Mouse (Mus musculus) retina, postnatal 1 day (tissue): Measurements from ENCODE around the gene Dclk1.
"Not testable (repeated sequence)": the region's sequence is repeated elsewhere in the genome, so short reads cannot be mapped to it uniquely, and the experiment has no call there.

ENCODE experiments used
- DNase-seq: peaks from one replicate; pipeline ENCODE4 v3.0.0-alpha.2; 2012

Dclk1 gene

DNA sequence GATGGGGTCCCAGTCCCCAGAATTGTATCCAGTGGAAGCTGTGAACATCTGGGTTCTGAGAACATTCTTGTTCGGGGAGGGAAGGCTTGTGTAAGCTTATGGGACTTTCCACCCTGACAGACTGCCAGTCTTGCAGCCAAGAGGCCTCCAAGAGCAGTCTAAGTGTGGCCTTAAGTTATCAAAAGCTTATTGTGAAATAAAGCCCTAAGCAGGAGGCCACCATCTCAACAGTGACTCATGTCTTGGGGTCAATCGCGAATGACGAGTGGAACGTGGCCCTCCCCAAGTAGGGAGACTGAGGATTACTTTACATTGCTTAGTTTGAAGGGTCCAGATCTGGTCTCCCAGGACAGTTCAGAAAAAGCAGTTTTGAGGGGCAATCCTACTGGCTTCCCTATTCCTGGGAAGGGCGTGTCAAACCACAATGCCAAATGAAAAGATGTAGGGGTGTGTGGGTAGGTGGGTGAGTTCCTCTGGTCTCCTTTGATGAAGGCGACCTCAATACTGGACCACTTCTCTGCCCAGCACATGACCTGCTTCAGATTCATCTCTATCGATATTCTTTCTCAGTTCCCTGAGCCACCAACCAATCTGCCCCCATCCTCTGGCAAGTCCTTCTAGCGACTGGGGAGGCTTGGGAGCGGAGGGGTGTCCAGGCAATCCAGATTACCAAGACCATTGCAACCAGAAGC, at the start of gene Dclk1:
Dclk1 (plus strand) TSS at position 635 of the 692 bp plus-strand sequence.
- no peak for DNase-seq

DNA sequence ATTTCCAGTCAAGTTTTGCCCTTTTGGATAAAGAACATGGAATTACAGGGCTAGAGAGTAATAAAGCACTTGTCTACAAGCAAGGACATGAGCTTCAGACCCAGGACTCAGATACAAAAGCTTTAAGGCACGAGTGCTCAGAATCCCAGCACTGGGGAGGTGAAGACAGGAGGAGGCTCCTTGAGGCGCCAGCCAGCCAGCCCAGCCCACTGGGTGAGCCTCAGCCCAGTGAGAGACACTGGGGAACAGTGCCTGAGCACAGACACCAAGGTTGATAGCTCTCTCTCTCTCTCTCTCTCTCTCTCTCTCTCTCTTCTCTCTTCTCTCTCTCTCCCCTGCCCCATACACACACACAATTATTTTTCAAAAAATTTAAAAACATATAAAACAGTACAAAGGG, 48.8 kb upstream of the Dclk1 start:
- DNase-seq = no peak

DNA sequence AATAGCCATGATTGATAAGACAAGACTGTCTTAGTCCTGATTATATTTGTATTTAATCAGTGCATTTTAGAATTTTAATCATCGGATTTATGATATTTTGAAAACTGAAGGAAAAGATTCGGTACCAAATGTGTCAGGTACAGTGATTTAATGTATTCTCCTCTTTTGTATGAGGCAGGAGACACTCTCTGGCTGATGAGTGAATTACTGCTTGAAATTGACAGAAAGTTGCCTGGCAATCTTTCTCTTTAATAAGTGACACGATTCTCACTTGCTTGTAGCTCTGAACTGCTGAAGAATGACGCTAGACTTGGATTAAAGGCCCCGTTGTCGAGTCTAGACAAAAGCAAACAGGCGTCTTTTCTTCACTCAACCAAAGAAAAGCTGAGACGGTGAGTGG, 47.4 kb upstream of the Dclk1 start:
- no peak for DNase-seq

DNA sequence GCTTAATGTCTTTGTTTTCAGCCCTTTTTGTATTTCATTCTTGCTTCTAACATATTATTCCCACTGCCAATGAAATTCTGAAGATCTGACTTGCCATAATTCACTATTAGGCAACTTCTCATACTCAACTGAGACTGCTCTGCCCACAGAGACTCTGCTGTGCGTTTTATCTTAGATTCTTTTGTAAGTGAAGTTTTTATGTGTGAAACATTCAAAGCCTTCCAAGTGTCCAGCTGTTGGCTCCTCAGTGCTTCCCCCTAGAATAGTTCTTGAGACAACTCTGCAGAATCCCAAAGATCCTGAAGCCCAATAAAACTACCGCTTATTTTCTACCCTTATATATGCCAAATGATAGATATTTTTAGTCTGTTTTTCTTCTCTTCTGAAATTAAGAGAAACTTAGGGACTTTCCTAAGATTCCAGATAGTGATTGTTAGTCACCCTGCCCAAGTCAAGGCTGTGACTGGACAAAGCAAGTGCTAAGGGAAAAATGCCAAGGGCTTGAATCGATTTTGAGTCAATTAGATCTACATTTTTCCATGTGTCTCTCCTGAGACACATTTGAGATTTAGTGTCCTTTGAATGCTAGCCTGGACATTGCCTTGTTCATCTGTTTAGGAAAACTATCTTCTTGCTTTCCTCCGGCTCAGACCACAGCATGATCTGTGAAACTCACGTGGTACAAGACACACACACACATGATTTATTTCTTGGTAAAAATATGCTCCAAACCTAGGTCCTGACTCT, 46.4 kb upstream of the Dclk1 start:
- no peak for DNase-seq

DNA sequence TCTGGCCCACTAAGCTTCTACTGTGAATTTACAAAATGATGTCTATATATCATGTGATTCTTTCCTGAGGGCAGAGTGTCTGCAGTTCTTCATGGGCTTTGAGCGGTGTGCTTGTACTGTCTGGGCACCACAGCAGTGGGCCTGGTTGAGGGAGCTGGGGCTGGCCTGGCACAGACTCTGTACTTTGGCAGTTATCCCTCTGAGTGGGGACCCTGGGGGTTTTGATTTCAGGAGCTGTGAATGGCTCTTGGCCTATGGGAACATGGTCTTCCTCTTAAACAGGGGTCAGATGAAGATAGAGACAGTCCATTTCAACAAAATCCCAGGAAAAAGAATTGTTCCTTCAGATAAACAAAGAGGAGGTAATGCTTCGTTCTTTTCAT, 45.8 kb upstream of the Dclk1 start:
- no peak for DNase-seq

DNA sequence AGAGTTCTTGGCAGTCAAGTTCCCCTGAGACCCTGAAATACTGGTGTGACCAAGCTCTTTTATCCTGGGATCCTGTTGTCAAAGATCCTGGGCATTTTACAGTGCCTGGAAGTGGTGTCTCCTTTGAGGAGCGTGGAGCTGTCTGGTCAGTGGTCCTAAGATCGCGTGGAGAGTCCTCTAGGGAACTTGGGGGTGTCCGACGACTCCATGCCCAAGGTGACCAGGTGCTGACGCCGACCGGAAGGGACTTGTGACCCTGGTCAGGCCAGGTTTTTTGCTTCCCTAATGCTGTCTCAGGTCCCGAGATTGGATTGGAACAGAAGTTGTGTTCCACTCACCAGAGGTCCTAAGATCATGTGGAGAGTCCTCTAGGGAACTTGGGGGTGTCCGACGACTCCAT, 38.5 kb upstream of the Dclk1 start:
- DNase-seq = not testable (repeated sequence)

DNA sequence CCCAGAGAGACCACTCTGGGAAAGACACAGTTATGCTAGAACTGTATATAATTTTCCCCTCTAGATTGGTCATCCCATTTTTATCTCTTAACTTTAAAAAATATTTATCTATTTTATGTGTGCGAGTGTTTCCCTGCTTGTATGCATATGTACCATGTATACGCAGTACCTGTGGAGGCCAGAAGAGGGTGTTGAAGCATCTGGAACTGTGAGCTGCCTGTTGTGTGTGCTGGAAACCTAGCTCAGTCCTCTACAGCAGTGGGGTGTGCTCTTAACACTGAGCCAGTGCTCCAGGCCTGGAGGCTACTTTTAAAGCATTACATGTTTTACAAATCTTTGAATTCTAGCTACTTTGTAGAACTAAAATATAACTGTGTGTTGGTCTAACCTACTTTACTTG, 35.8 kb upstream of the Dclk1 start:
- no peak for DNase-seq

DNA sequence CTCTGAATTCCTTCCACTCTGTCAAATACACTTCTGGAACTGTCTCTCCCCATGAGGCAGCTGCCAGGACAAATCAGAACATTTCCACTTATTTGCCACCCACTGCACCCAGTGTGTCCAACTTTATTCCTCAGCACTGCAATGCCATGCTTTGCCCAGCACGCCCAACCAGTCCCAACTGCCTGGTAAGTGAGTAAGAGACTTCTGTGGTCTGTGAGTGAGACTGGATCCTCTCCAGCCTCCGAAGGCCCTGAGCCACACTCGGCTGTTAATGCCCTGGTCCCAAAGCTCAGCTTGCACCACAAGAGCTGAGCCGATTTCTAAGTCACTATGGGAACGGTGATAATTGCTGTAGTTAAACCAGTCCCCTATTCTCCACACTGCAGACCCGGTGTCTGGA, 34.5 kb upstream of the Dclk1 start:
- DNase-seq = peak; percentile 37

DNA sequence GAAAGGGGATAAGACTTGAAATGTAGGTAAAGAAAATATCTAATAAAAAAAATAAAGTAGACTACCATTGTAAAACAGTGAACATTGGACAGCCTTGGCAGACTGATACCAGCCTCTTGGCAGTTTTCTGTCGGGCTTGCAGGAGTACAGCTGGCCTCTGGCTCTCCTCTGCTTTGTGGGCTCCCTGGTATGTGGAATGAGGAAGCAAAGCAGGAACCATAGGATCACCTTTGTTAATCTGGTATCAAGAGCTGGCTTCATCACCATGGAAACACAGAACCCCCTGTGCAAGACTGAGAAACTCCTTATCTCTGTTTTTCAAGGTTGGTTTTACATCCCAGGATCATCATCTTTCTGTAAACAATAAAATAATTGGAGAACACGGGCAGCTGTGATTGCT, 29.9 kb upstream of the Dclk1 start:
- DNase-seq = no peak

DNA sequence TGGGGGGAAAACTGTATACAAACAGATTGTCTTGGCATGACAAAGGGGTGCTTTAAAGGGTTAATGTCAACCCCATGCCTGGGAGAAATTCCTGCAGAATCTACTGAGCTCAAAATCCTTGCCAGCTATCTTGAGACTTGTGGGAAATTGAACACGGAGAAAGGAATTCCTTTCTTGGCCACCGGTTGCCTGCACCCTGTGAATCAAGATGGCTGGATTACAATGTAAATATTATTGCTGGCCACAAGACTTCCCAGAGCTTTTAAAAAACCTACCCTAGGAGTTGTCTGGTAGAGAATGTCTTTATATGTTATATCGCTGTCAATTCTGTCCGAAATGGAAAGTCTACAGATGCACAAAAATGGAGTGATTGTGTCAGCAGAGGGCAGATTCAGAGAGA, 28.4 kb upstream of the Dclk1 start:
- DNase-seq = no peak

DNA sequence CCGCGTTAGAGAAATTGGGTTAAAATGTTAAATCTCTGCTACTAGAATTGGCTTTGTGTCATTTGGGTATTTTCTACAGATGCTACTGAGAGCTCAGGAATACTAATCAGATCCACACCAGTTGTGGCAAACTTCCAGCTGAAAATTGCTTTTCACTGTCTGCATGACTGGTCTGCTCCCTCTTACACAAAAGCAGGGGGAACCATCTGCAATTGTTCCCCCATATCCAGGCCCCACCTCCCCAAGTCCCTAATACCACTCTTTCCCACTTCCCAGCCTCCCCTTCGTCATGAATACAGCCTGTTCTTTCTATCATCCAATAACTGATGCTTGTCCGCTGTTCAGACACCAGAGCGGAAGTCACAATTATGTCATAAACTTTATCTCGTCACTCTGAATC, 27.8 kb upstream of the Dclk1 start:
- DNase-seq = peak; percentile 34

DNA sequence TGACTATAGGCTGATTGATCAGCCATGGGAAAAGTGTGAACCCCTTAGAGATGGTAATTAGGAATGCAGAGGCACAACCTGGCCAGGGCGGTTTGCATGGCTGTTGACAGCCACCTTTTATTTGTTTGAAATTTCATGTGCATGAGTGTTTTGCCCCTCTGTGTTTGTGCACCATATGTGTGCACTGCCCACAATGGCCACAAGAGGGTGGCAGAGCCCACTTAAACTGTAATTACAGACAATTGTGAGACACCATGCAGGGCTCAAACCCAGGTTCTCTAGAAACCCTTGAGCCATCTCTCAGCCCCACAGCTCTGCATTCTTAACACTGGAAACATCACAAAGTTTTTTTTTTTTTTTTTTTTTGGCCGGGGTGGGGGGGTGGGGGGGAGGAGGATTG, 19.7 kb upstream of the Dclk1 start:
- DNase-seq = no peak

DNA sequence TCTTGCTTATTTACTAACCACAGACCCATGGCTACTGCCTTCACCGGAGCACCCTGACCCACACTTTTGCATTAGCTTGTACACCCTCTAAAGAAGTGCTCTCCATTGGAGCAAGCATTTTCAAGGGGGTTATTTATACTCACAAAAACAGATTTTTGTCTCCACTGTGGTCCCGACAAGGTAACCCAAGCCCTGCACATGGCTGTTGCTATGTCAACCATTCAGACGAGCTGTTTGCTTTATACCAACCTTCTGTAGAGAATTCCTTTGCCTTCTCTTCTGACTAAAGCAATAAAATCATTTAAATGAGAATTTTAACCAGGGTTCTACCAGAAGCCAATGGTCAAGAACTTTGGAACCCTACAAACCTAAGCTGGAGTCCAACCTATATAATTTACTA, 18.3 kb upstream of the Dclk1 start:
- no peak for DNase-seq

DNA sequence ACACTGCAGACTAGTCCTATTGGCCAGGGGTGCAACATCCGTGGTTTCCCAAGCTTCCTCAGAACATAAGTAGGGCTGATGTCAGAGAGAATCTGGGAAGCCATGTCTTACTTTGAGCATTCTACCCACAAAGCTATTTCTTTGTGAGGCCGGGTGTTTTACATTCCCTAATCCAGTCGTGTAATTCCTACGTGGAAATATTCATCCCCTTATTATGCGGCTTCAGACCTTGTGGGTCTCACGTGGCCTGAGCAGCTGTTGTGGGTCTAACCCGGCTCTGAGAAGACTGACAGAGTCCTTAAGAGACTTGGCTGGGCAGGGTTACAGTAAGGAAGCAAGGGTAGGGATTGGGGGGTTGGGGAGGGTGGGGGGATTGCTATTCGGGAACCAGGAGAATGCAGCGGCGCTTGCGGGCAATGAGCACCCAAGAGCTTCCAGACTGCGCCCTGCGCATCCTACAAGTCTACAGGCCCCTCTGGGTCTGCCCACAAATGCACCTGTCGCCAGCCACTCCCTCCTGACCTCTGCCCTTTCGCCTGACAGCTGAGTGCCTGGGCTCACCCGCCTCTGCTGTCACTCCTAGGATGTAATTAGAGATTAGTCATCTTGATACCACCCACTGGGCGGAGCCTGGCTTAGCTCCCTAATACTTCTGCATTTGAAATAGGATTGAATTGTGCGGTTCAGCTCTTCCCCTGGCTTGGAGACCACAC, 15.5 kb upstream of the Dclk1 start:
- DNase-seq = peak; percentile 84

DNA sequence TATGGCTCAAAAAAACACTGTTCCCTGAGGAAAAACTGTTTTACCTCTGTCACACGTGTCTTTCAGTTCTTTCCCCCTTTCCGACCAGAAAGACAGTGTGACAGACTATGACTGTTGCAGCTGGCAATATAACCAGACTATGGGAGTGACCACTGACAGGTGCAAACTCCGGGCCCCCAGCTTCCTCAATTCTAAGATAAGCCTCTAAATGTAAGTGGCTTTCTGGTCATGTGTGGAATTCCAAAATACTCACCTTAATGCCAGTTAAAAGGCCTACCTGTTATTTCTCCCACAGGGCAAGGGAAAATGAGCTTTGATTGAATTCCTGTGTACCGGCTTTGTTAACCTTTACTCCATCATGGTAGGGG, 15.0 kb upstream of the Dclk1 start:
- no peak for DNase-seq

DNA sequence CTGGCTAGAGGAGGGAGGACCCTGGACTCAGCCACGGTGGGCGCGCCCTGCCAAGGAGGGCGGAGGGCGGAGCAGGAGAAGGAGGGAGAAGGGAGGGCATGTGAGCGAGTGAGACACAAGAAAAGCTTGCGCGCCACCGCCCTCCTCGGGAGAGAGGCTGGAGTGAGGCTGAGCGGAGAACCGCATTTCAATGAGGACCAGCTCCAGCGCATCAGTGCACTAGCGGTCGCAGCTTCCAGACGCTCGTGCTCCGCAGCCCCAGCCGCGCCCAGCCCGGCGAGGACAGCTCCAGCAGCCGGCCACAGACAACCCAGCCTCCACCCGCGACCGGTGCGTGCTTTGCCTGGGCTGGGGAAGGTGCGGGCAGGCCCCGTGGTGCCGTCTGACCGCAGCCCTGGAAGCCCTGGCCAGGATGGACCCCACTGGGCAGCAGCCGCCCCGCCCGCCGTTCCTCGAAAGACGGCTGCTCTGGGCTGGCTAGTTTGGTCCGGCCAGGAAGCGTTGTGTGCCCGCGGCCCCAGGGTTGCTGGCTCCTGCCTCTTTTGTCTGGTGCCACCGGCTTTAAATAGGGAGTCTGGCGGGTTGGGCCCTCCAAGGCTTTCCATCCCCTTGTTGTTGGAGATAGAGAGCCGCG, 375 bp downstream of the Dclk1 start:
- DNase-seq = peak; percentile 90

DNA sequence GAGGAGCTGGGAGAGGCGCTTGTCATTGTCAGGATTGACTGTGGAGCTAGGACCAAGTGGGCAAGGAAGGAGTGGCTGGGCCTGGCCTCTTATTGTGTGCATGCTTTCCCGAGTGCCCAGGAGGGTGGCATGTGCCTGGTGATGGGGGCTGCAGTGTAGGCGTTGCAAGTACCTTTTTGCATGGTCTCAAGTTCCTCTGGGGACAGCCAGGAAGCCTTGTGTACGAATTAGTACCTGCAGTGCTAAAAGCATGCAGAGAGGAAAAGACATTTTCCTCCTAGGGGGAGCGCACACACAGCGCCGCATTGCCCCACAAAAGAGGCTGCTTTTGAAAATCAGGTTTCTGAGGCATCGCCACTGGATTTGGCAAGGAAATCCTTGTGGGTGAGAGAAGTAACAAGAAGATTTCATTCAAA, 900 bp downstream of the Dclk1 start:
- DNase-seq = no peak

DNA sequence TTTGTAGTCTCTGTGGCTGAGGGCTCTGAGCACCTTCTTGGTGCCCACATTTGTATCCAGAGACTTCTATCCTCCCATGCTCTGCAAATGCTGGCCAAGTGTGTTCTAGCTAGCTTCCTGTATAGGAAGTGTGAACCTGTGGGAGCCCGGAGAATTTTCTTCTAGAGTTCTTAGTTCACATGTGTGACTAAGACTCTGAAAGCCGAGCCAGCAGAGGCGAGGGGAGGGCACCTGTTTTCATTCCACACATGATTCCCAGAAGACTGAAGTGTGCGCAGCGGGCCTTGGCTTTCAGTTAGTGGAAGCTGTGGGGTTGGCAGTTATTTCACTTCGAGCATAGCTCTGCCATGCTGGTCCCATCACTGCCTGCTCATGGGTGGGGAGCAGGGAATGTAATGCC, 1.9 kb downstream of the Dclk1 start:
- no peak for DNase-seq

DNA sequence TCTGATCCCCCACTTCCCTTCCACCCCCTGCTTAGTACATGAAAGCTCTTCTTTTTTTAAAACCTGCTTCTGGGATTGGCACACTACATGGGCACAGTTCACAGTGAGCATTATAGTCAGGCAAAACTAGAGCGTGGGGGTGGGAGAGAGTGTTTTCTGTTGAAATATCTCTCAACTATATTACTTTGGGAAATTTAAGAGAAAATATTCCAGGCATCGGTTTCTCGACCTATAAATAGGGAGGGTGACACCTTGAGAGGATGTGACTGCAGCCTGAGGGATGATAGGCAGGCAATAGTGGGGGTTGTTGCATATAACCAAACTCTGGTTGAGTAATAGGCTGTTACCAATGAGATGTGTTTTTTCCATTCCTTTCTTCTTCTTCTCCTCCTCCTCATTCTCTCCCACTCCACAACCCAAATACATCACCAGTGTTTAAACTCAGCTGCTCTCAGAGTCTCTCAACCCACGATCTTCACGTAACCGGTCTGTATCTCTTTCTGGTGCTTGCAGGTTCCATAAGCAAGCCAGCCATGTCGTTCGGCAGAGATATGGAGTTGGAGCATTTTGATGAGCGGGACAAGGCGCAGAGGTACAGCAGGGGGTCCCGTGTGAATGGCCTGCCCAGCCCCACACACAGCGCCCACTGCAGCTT, 4.6 kb downstream of the Dclk1 start:
- no peak for DNase-seq

DNA sequence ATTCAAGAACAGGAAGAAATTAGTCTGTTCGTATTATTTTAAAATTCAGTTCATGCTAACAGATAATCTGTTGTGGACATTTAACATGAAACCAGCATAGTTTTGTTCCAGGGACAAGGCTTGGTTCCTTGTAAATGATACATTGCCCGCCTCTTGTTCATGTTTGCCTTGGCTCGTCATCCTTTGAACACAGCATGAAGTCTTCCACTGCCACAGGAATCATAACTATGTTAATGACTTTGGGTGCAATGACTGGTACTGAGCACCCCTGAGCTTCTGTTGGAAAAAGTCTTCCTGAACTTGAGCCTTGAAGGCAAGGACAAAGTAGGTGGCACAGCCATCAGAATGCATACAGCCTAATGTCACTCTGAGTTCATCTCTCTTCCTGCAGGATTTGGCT, 5.9 kb downstream of the Dclk1 start:
- no peak for DNase-seq

DNA sequence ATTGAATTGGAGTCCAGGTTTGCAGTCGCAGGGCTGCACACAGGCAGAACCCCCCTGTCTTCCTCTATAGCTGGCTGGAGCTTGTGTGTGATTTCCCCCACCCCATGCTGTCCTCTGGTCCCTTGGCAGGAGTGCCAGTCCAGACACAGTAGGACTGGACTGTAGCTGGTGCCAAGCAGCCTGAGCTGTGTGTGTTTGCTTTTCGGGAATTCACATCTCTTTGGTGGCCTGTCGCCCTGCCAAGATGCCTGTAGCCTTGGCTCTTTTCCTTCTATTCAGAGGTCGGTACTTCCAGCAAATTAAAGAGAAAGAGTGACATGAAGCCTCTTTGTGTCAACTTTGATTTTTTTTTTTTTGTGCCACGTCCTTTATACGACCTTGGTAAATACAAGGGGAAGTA, 6.3 kb downstream of the Dclk1 start:
- no peak for DNase-seq

DNA sequence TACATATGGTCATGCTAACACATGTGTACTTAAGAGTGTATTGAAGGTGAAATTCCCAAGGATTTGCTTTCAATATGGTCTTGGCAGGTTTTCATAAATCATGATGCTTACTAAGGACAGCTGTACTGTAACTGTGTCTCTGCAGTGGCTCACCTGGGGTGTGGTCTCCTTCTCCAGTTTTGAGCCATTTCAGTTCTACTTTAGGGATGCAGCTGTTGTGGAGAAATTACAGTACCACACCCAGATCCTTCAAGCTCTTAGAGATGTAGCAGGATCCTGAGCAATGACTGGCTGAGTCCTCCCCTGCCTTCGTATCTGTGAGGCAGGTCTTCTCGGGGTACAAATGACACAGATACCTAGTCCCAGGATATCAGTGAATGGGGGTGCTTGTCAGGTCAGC, 8.5 kb downstream of the Dclk1 start:
- DNase-seq = no peak

DNA sequence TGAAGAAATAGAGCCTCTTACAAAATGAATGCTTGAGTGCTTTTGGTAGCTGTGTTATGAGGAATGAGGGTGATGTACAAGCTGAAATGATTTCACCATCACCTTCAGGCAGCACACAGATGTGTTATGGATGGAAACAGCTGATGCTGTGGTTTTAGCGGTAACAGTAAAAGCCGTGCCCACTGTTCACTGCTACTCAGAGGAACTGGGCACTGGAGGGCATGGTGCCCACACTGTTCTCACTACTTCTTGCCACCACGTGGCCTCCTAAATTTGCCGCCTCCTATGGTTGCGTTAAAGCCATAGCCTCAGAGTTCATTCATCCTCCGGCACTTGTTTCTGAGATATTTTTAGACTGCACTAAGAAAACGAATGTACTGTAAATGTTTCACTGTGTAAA, 18.0 kb downstream of the Dclk1 start:
- DNase-seq = no peak
